Mouse (Mus musculus) liver, embryonic 12.5 days (tissue): Measurements from ENCODE around the gene Rars. TPM values are rescaled to one million over a fixed set of nuclear protein-coding genes. Genes with fewer than 3 reads are reported as not detected.
"Not testable (repeated sequence)": the region's sequence is repeated elsewhere in the genome, so short reads cannot be mapped to it uniquely, and the experiment has no call there.

Experiments
- ATAC-seq: fragments of 200-750 bp; cut with Nextera tagmentation; 2 replicates; pipeline ENCODE4 v1.8.0; 2017; ENCODE audit warnings: moderate number of reproducible peaks, mild to moderate bottlenecking, moderate library complexity
- H3K27ac ChIP-seq: fragments of 300-500 bp; sonication (generic); 2 replicates; pipeline ENCODE4 v1.5.1; 2016; ENCODE audit warnings: mild to moderate bottlenecking
- H3K27me3 ChIP-seq: fragments of 300-500 bp; sonication (generic); replicated peaks from 2 replicates; pipeline ENCODE4 v1.6.1; 2016; ENCODE audit warnings: mild to moderate bottlenecking, moderate library complexity
- H3K36me3 ChIP-seq: fragments of 300-500 bp; sonication (generic); 2 replicates; pipeline ENCODE4 v1.6.1; 2016; ENCODE audit warnings: mild to moderate bottlenecking, moderate library complexity
- H3K4me1 ChIP-seq: fragments of 300-500 bp; sonication (generic); 2 replicates; pipeline ENCODE4 v1.6.1; 2016
- H3K4me2 ChIP-seq: fragments of 300-500 bp; sonication (generic); 2 replicates; pipeline ENCODE4 v1.6.1; 2016; ENCODE audit warnings: mild to moderate bottlenecking, moderate library complexity
- H3K4me3 ChIP-seq: fragments of 300-500 bp; sonication (generic); 2 replicates; pipeline ENCODE4 v1.5.1; 2016; ENCODE audit warnings: mild to moderate bottlenecking, moderate library complexity
- H3K9ac ChIP-seq: fragments of 300-500 bp; sonication (generic); 2 replicates; pipeline ENCODE4 v1.6.1; 2016; ENCODE audit warnings: mild to moderate bottlenecking, moderate library complexity
- H3K9me3 ChIP-seq: fragments of 300-500 bp; sonication (generic); replicated peaks from 2 replicates; pipeline ENCODE4 v1.6.1; 2016; ENCODE audit warnings: mild to moderate bottlenecking, moderate library complexity
- WGBS: fragments of 180-500 bp; shearing (Covaris S2); methylation state at CpG from one replicate; pipeline ENCODE4 v1.1.7; 2016; ENCODE audit not compliant: insufficient replicate concordance; 5-methylcytosine and 5-hydroxymethylcytosine counted together
- polyA plus RNA-seq: library from polyadenylated mRNA; unstranded; fragments of >200 nt; fragmentation: Nextera tagmentation; extraction: Ambion mirVana; gene quantifications from 2 replicates; pipeline ENCODE4 v1.2.1, GENCODE M21; 2016

Rars gene
- polyA plus RNA-seq, 1 experiment from 2014 or later: 80.3 TPM

DNA sequence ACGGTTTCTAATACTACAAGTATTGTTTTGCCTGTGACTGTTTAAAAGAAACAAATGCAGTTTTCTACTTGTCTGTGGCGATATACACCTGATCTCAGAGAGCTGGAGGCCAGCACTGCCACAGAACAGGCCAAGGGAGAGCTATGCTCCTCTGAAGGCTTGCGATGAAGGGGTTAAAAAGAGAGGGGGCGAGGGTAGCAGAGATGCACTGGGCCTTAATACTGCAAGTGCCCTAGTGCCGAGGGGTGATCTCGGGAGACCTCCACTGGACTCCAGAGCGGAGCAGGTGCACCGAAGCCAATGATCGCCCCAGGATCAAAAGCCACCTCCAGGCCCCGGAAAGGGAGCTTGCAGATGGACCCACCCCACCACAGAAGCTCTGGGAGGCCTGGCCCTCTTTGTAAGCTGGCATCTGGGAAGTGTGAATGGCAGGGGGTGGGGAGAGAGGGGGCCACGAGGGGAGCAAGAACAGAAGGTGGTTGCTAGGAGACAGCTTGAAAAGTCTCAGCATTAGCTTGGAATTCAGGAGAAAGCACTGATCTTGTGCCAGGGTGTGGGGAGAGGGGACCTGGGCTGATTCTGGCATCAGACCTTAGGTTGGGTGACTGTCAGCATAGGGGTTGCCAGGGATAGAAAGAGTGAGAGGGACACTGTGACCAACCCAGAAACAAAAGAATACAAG, 22.2 kb upstream of the Rars start:
- 66% methylated on average over 11 of the region's 11 CpGs for WGBS
- Histone ChIP-seq H3K27me3 (no peaks in the 10 kb centered on the region), H3K9ac (no peak overlapping the region), H3K4me3 (no peak overlapping the region), H3K27ac (no peak overlapping the region), H3K9me3 (no peaks in the 10 kb centered on the region), H3K4me2 (no peak overlapping the region), H3K4me1 (no peaks in the 10 kb centered on the region), H3K36me3 (peaks cover 4% of the 10 kb centered on the region; the same call in 1 of the 2 replicates)
- ATAC-seq: no peak

DNA sequence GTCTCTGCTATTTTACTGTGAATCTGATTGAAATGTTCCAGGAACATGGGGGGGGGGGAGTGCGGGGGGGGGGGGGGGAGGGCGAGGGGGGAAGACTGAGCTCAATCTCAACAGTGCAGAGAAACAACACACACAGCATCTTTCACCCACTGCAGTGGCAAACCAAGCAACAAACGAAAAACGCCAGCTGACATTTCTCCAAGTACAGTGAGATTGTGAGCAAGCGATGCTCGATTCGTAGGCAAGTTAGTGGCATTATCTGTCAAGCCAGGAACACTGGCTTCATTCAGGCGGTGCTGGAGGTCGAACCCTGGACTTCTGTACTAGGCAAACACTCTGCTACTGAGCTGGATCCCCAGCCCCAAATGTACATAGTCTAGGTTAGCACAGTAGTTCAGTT, 21.3 kb upstream of the Rars start:
- Histone ChIP-seq H3K9ac (no peak overlapping the region), H3K27ac (no peak overlapping the region), H3K27me3 (no peaks in the 10 kb centered on the region), H3K4me3 (no peak overlapping the region), H3K36me3 (peaks cover 9% of the 10 kb centered on the region; the same call in 1 of the 2 replicates), H3K9me3 (no peaks in the 10 kb centered on the region), H3K4me1 (no peaks in the 10 kb centered on the region), H3K4me2 (no peak overlapping the region)
- WGBS: 82% methylated on average over 7 of the region's 9 CpGs
- ATAC-seq: no peak

DNA sequence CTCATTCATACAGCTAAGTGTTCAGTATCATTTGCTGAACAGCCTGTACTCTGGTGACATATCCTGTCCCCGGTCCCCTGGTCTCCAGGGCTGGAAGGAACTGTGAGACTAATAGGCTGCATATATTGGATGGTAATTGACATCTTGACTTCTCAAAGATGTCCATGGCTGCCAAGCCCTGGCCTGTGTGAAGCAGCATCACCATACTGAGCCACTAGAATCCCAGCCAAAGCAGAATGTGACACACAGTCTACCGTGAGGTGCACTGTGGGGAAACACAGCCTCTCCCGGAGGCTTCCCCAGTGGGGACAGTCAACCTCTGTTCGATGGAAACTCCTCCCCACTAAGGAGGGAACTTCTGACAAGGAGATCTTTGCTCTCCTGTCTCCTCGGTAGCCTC, 20.6 kb upstream of the Rars start:
- no peak for ATAC-seq
- Histone ChIP-seq H3K4me2 (no peak overlapping the region), H3K27ac (no peak overlapping the region), H3K4me1 (no peaks in the 10 kb centered on the region), H3K9ac (no peak overlapping the region), H3K36me3 (peaks cover 9% of the 10 kb centered on the region; the same call in 1 of the 2 replicates), H3K27me3 (no peaks in the 10 kb centered on the region), H3K4me3 (no peak overlapping the region), H3K9me3 (no peaks in the 10 kb centered on the region)
- WGBS: 68% methylated on average over 5 of the region's 5 CpGs

DNA sequence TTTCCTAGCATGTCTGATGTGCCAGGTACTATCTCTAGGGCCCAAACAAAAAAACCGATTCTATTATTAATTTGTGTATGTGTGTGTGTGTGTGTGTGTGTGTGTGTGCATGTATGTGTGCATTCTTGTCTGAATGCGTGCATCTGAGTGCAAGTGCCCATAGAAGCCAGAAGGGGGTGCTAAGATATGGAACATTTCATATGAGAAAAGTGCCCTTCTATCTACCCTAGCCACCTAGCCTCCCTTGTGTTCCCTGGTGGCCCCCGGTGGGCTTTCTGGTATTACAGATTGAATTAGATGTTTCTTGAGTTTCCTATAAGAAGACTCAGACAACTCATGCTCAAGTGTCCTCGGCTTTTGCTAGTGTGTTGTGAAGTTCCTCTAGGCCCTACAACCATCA, 19.3 kb upstream of the Rars start:
- Histone ChIP-seq H3K27ac (no peak overlapping the region), H3K36me3 (peaks cover 9% of the 10 kb centered on the region; the same call in 1 of the 2 replicates), H3K9me3 (no peaks in the 10 kb centered on the region), H3K4me2 (no peak overlapping the region), H3K9ac (no peak overlapping the region), H3K27me3 (no peaks in the 10 kb centered on the region), H3K4me1 (no peaks in the 10 kb centered on the region), H3K4me3 (no peak overlapping the region)
- 78% methylated on average over 4 of the region's 4 CpGs for WGBS
- no peak for ATAC-seq

DNA sequence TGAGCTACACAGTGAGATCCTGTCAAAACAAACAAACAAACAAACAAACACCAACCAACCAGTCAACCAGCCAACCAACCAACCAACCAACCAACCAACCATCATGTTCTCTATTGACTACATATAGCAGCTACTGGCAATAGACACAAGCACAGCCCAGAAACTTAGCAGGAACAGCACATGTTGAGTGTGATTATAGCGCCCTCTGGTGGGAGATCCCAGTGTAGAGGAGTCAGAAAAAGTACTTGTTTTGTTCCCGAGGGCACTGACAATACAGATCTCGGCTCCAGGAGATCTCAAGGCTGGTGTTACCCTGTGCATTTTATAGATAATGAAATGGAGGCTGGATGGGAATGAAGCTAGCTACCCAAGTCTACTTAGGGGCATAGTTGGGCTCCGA, 18.4 kb upstream of the Rars start:
- no peaks in the 10 kb centered on the region for H3K27me3 ChIP-seq
- no peaks in the 10 kb centered on the region for H3K4me1 ChIP-seq
- H3K27ac ChIP-seq: no peak overlapping the region
- ATAC-seq: no peak
- no peak overlapping the region for H3K4me3 ChIP-seq
- peaks cover 9% of the 10 kb centered on the region; the same call in 1 of the 2 replicates for H3K36me3 ChIP-seq
- H3K9me3 ChIP-seq: no peaks in the 10 kb centered on the region
- no peak overlapping the region for H3K4me2 ChIP-seq
- WGBS: 43% methylated on average over 4 of the region's 4 CpGs
- no peak overlapping the region for H3K9ac ChIP-seq

DNA sequence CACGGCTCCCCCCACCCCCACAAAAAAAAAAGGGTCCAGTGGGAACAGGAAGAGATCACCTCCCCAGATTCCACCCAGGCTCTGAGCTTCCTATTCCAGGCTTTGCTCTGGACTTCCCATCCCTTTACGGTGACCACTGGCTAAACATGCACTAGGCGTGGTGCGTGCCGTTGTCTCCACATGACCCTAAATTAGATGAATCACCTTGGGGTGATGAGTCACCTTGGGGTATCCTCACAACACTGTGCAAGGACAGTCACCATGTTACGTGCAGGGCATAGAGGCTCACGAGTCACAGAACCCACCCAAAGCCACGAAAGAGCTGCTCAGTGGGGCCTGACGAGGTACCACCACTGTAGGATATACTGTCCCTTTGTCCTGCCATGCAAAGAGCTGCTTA, 10.0 kb upstream of the Rars start:
- 70% methylated on average over 9 of the region's 9 CpGs for WGBS
- ATAC-seq: no peak
- Histone ChIP-seq H3K27ac (no peak overlapping the region), H3K36me3 (no peaks in the 10 kb centered on the region), H3K27me3 (no peaks in the 10 kb centered on the region), H3K9ac (no peak overlapping the region), H3K9me3 (no peaks in the 10 kb centered on the region), H3K4me3 (no peak overlapping the region), H3K4me2 (no peak overlapping the region), H3K4me1 (peaks cover 11% of the 10 kb centered on the region)

DNA sequence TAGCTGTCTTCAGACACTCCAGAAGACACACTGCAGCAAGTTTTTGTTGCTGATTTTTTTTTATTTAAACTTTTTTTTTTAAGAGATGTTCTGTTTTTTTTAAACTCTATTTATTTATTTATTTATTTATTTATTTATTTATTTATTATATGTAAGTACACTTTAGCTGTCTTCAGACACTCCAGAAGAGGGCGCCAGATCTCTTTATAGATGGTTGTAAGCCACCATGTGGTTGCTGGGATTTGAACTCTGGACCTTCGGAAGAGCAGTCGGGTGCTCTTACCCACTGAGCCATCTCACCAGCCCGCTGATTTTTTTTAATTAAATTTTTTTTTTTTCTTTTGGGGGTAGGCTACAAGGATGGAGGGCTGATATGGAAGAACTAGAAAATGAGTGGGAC, 8.3 kb upstream of the Rars start:
- not testable (repeated sequence) for ATAC-seq, H3K4me2 ChIP-seq, H3K9ac ChIP-seq, H3K27me3 ChIP-seq, H3K36me3 ChIP-seq, H3K9me3 ChIP-seq, H3K27ac ChIP-seq, H3K4me3 ChIP-seq
- peaks cover 24% of the 10 kb centered on the region for H3K4me1 ChIP-seq
- 70% methylated on average over 4 of the region's 4 CpGs for WGBS

DNA sequence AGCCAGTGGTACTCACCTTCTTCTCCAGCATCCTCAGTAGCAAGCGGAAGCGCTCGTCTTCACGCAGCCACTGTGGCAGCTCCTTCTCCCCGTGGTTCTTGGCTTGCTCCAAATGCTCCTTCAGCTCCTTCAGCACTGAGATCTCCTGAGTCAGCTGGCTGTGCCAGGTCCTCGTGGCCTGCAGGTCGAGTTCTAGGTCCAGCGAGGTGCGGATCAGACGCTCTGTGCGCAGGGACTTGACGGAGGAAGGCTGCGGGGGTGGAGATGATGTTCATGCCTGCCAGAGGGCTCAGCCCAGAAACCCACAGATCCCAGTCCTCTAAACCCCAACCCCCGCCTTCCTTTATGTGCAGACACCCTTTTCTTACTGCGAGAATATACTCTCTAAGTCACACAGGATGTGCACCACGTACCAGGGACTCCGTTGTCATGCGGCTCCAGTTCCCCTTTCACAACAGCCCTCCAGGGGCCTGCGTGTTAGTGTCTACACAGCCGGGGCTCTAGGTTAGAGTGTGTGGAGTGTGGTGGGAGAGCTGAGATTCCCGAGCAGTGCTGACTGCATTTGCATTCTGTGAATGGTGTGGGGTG, 7.5 kb upstream of the Rars start:
- Histone ChIP-seq H3K27me3 (no peaks in the 10 kb centered on the region), H3K36me3 (no peaks in the 10 kb centered on the region), H3K4me1 (peaks cover 27% of the 10 kb centered on the region), H3K9ac (no peak overlapping the region), H3K9me3 (no peaks in the 10 kb centered on the region), H3K27ac (no peak overlapping the region), H3K4me3 (no peak overlapping the region), H3K4me2 (no peak overlapping the region)
- ATAC-seq: no peak
- WGBS: 63% methylated on average over 21 of the region's 21 CpGs

DNA sequence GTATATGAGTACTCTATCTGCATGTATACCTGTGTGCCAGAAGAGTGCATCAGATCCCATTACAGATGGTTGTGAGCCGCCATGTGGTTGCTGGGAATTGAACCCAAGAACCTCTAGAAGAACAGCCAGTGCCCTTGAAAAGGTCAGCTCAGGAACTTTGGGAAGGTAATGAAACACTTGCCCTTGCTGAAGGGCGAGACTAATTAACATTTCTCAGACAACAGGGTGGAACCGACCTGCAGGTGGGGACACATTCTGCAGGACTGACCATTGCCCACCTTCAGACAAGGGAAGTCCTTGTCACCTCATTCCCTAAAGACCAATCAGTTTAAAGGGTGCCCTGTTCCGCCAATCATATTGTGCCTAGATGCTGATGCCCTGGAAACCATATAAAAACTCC, 6.5 kb upstream of the Rars start:
- not testable (repeated sequence) for H3K4me3 ChIP-seq, H3K27ac ChIP-seq, H3K27me3 ChIP-seq, H3K36me3 ChIP-seq, H3K9me3 ChIP-seq, H3K9ac ChIP-seq, ATAC-seq, H3K4me2 ChIP-seq
- 81% methylated on average over 4 of the region's 4 CpGs for WGBS
- peaks cover 27% of the 10 kb centered on the region for H3K4me1 ChIP-seq

DNA sequence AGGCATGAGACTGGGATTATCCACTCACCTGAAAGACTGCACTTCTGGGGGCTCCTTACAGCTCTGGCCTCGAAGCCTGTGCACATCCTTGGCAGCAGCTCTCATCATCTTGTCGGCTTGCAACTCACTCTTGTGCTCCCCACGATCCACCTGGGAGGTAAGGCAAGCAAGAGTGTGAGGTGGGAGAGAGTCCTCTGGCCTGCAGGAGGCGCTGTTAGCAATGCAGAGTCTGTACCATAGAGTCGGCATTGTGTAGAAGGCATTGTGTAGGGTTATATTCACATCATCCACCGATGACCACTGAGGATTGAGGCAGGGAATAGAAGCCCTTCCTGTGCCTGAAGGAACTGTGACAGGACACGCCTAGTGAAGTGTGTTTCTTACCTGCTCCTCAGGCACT, 6.0 kb upstream of the Rars start:
- Histone ChIP-seq H3K9me3 (no peaks in the 10 kb centered on the region), H3K4me3 (no peak overlapping the region), H3K4me1 (peaks cover 27% of the 10 kb centered on the region), H3K27me3 (no peaks in the 10 kb centered on the region), H3K4me2 (no peak overlapping the region), H3K36me3 (no peaks in the 10 kb centered on the region), H3K9ac (no peak overlapping the region), H3K27ac (no peak overlapping the region)
- 73% methylated on average over 7 of the region's 7 CpGs for WGBS
- ATAC-seq: no peak

DNA sequence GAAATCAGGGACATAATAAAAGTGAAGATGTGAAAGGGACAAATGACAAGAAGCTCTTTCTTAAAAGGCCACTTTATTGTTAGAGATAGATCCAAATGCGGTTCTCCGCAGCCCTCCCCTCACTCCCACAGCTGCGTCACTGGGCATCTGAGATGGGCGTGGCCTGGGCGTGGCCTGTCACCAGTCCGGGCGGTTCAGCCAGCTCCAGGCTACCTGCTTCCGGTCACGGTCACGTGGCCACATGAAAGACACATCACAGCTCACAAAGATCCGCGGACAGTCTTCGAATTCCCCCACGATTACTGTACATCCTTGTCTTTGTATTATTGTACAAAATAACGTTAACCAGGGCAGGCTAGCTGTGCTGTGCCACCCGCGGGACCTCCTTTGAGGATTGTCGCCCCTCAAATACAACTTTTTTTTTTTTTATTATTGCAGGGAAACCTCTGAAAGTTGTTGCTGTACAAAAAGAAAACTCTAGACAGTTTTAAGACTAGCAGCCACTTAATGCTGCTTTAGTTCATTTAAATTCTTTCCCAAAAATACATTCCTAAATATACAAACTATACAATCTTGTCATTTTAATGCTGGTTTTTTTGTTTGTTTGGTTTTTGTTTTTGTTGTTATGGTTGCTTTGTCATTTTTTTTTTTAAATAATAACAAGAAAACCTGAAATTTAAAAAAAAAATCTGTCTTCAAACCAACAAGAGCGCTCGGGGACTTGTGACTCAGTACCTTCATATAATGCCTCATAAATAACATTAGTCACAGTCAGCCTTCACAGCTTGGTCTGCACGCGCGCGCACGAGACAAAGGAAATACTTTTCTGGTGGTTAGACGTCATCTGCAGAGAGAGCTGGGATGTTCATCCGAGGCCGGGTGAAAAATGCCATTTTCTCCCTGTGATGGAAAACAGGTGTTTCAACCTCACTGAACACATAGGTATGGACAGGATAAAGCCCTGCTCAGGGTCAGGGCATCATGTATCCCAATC, 4.3 kb upstream of the Rars start:
- no peaks in the 10 kb centered on the region for H3K9me3 ChIP-seq
- WGBS: 26% methylated on average over 28 of the region's 28 CpGs
- H3K4me2 ChIP-seq: peak overlapping the region; percentile 70
- H3K4me3 ChIP-seq: peak overlapping the region; percentile 48
- no peaks in the 10 kb centered on the region for H3K27me3 ChIP-seq
- ATAC-seq: peak; percentile 82
- H3K4me1 ChIP-seq: peaks cover 28% of the 10 kb centered on the region
- H3K36me3 ChIP-seq: no peaks in the 10 kb centered on the region
- H3K9ac ChIP-seq: peak overlapping the region; percentile 48; the same call in 1 of the 2 replicates
- peak overlapping the region; percentile 64 for H3K27ac ChIP-seq
